Mouse (Mus musculus) hematopoietic stem cell, adult 5-6 weeks (primary cell): ENCODE data around the gene Atg14. TPM values are rescaled to one million over a fixed set of nuclear protein-coding genes. Genes with fewer than 3 reads are reported as not detected.
"Not testable (repeated sequence)": the region's sequence is repeated elsewhere in the genome, so short reads cannot be mapped to it uniquely, and the experiment has no call there.

Experiments used
- ATAC-seq, 2 experiments: fragments of 125-278 bp in 1 of 2; replicated peaks in 1 of 2; 2 replicates each; pipeline ENCODE4 v1.8.0; 2016 to 2017; ENCODE audit warnings: inconsistent platforms in 2 of 2, mild to moderate bottlenecking in 2 of 2, moderate number of reproducible peaks in 2 of 2, low read depth in 1 of 2, moderate TSS enrichment in 1 of 2; ENCODE audit not compliant: low FRiP score in 2 of 2, poor library complexity in 2 of 2, severe bottlenecking in 2 of 2, insufficient read depth in 1 of 2, low TSS enrichment in 1 of 2
- total RNA-seq: library from RNA; stranded (forward); fragments of 172-1452, 232-1000 nt; gene quantifications from 2 replicates; pipeline ENCODE4 v1.2.3, GENCODE M21; 2017

Gene Atg14
- total RNA-seq, 1 experiment from 2014 or later: 27.1 TPM

GRCm38 (mm10) chr14:47555225-47555624 is 15.2 kb downstream of the Atg14 start:
- ATAC-seq: no peak

- no peak; a peak in 1 of 4 replicates for ATAC-seq
These were observed 16.2 kb downstream of the Atg14 start for GRCm38 (mm10) chr14:47554236-47554635.

- no peak for ATAC-seq
These were observed 17.1 kb downstream of the Atg14 start for GRCm38 (mm10) chr14:47553380-47553779.

GRCm38 (mm10) chr14:47551668-47552067 is 18.8 kb downstream of the Atg14 start:
- ATAC-seq: no peak

GRCm38 (mm10) chr14:47544877-47545276 is 25.6 kb downstream of the Atg14 start:
- no peak for ATAC-seq

- no peak for ATAC-seq
These were observed 26.2 kb downstream of the Atg14 start for GRCm38 (mm10) chr14:47544286-47544685.

GRCm38 (mm10) chr14:47542283-47542682 is 28.2 kb downstream of the Atg14 start:
- no peak for ATAC-seq

- ATAC-seq: peak; percentile 69 to 74
These were observed 29.0 kb downstream of the Atg14 start for GRCm38 (mm10) chr14:47541325-47541948.

GRCm38 (mm10) chr14:47535096-47535495 is 35.4 kb downstream of the Atg14 start:
- no peak for ATAC-seq

- no peak; a peak in 1 of 4 replicates for ATAC-seq
These were observed 36.3 kb downstream of the Atg14 start for GRCm38 (mm10) chr14:47534176-47534525.

GRCm38 (mm10) chr14:47533365-47534175 is 36.9 kb downstream of the Atg14 start:
- ATAC-seq: peak; percentile 76 to 81

- ATAC-seq: no peak
These were observed 38.0 kb downstream of the Atg14 start for GRCm38 (mm10) chr14:47532496-47532895.

GRCm38 (mm10) chr14:47529592-47529991 is 40.9 kb downstream of the Atg14 start:
- ATAC-seq: not testable (repeated sequence)

GRCm38 (mm10) chr14:47529019-47529418 is 41.4 kb downstream of the Atg14 start:
- ATAC-seq: peak in 1 of 2 experiments; percentile 38; a peak in 2 of 4 replicates

GRCm38 (mm10) chr14:47528293-47528692 is 42.2 kb downstream of the Atg14 start:
- ATAC-seq: no peak

- ATAC-seq: no peak
These were observed 42.6 kb downstream of the Atg14 start for GRCm38 (mm10) chr14:47527833-47528232.

- no peak for ATAC-seq
These were observed 44.6 kb downstream of the Atg14 start for GRCm38 (mm10) chr14:47525861-47526260.

- no peak for ATAC-seq
These were observed 45.1 kb downstream of the Atg14 start for GRCm38 (mm10) chr14:47525374-47525773.

GRCm38 (mm10) chr14:47522301-47522700 is 48.1 kb downstream of the Atg14 start:
- no peak; a peak in 1 of 4 replicates for ATAC-seq
